Mouse (Mus musculus): ENCODE measurements around the gene Mei1. TPM values are rescaled to one million over a fixed set of nuclear protein-coding genes. Genes with fewer than 3 reads are reported as not detected.
"Not testable (repeated sequence)": the region's sequence is repeated elsewhere in the genome, so short reads cannot be mapped to it uniquely, and the experiment has no call there.

Mei1 gene
- polyA plus RNA-seq, 1 experiment from 2014 or later: not detected

- Histone ChIP-seq H3K27ac (no peak overlapping the region), H3K27me3 (peaks cover 14% of the 10 kb centered on the region), H3K9ac (no peak overlapping the region), H3K4me3 (no peak overlapping the region), H3K4me2 (no peak overlapping the region), H3K4me1 (no peaks in the 10 kb centered on the region), H3K9me3 (no peaks in the 10 kb centered on the region), H3K36me3 (no peaks in the 10 kb centered on the region)
- ATAC-seq (ENCODE audit: insufficient number of reproducible peaks, insufficient read depth, low FRiP score, low TSS enrichment, low read depth): no peak
- WGBS: 9% methylated on average over 10 of the region's 10 CpGs
Measured at GRCm38 (mm10) chr15:82087266-82087665, 17.5 kb downstream of the Mei1 start.

GRCm38 (mm10) chr15:82091061-82091460 is 21.3 kb downstream of the Mei1 start:
- H3K4me2 ChIP-seq: no peak overlapping the region
- no peak overlapping the region for H3K9ac ChIP-seq
- 75% methylated on average over 7 of the region's 7 CpGs for WGBS
- no peaks in the 10 kb centered on the region for H3K36me3 ChIP-seq
- H3K27me3 ChIP-seq: peaks cover 12% of the 10 kb centered on the region; the same call in 1 of the 2 replicates
- H3K4me1 ChIP-seq: no peaks in the 10 kb centered on the region
- no peak for ATAC-seq (ENCODE audit: insufficient number of reproducible peaks, insufficient read depth, low FRiP score, low TSS enrichment, low read depth)
- H3K4me3 ChIP-seq: no peak overlapping the region
- no peak overlapping the region for H3K27ac ChIP-seq
- H3K9me3 ChIP-seq: no peaks in the 10 kb centered on the region

GRCm38 (mm10) chr15:82106953-82107555 is 37.3 kb downstream of the Mei1 start:
- Histone ChIP-seq H3K4me2 (no peak overlapping the region), H3K36me3 (no peaks in the 10 kb centered on the region), H3K27ac (no peak overlapping the region), H3K9ac (no peak overlapping the region), H3K4me1 (no peaks in the 10 kb centered on the region), H3K9me3 (no peaks in the 10 kb centered on the region), H3K4me3 (no peak overlapping the region), H3K27me3 (no peaks in the 10 kb centered on the region)
- 19% methylated on average over 8 of the region's 8 CpGs for WGBS
- no peak for ATAC-seq (ENCODE audit: insufficient number of reproducible peaks, insufficient read depth, low FRiP score, low TSS enrichment, low read depth)

GRCm38 (mm10) chr15:82120544-82120943 is 50.7 kb downstream of the Mei1 start:
- H3K9me3 ChIP-seq: no peaks in the 10 kb centered on the region
- no peaks in the 10 kb centered on the region for H3K4me1 ChIP-seq
- no peak overlapping the region for H3K27ac ChIP-seq
- H3K36me3 ChIP-seq: no peaks in the 10 kb centered on the region
- whole genome bisulfite sequencing: 88% methylated on average over 8 of the region's 8 CpGs
- no peak for ATAC-seq (ENCODE audit: insufficient number of reproducible peaks, insufficient read depth, low FRiP score, low TSS enrichment, low read depth)
- no peaks in the 10 kb centered on the region for H3K27me3 ChIP-seq
- no peak overlapping the region for H3K4me2 ChIP-seq
- H3K9ac ChIP-seq: no peak overlapping the region
- no peak overlapping the region for H3K4me3 ChIP-seq

- not testable (repeated sequence) for H3K9ac ChIP-seq; ATAC-seq (ENCODE audit: insufficient number of reproducible peaks, insufficient read depth, low FRiP score, low TSS enrichment, low read depth); H3K27ac ChIP-seq; H3K27me3 ChIP-seq; H3K9me3 ChIP-seq; H3K4me3 ChIP-seq; H3K36me3 ChIP-seq
- Histone ChIP-seq H3K4me1 (peaks cover 19% of the 10 kb centered on the region), H3K4me2 (peak overlapping the region; percentile 80; the same call in 1 of the 2 replicates)
- WGBS: 76% methylated on average over 4 of the region's 4 CpGs
Measured at GRCm38 (mm10) chr15:82126690-82127089, 56.9 kb downstream of the Mei1 start.

- WGBS: under 1% methylated on average over 74 of the region's 74 CpGs
- Histone ChIP-seq H3K27me3 (no peaks in the 10 kb centered on the region), H3K27ac (peak within 1 kb of the TSS; percentile 81), H3K4me2 (peak within 1 kb of the TSS; percentile 80), H3K4me3 (peak within 1 kb of the TSS; percentile 77), H3K4me1 (peaks cover 19% of the 10 kb centered on the region), H3K36me3 (peaks cover 11% of the 10 kb centered on the region), H3K9me3 (no peaks in the 10 kb centered on the region), H3K9ac (peak within 1 kb of the TSS; percentile 83)
- peak; percentile 97 for ATAC-seq (ENCODE audit: insufficient number of reproducible peaks, insufficient read depth, low FRiP score, low TSS enrichment, low read depth)
Measured at GRCm38 (mm10) chr15:82127426-82128374, 57.9 kb downstream of the Mei1 start, which contains the start of gene Ccdc134. Ccdc134 (plus strand) TSS chr15:82127922.

GRCm38 (mm10) chr15:82128398-82128797 is 58.6 kb downstream of the Mei1 start:
- peak overlapping the region; percentile 83 for H3K9ac ChIP-seq
- no peaks in the 10 kb centered on the region for H3K9me3 ChIP-seq
- WGBS: 1% methylated on average over 5 of the region's 5 CpGs
- peaks cover 11% of the 10 kb centered on the region for H3K36me3 ChIP-seq
- ATAC-seq (ENCODE audit: insufficient number of reproducible peaks, insufficient read depth, low FRiP score, low TSS enrichment, low read depth): no peak
- H3K4me3 ChIP-seq: peak overlapping the region; percentile 77
- H3K4me1 ChIP-seq: peaks cover 19% of the 10 kb centered on the region
- peak overlapping the region; percentile 81 for H3K27ac ChIP-seq
- peak overlapping the region; percentile 80 for H3K4me2 ChIP-seq
- H3K27me3 ChIP-seq: no peaks in the 10 kb centered on the region

- 57% methylated on average over 7 of the region's 7 CpGs for WGBS
- peaks cover 17% of the 10 kb centered on the region for H3K36me3 ChIP-seq
Measured at GRCm38 (mm10) chr15:82130599-82130998, 60.8 kb downstream of the Mei1 start.

GRCm38 (mm10) chr15:82135372-82135771 is 65.6 kb downstream of the Mei1 start:
- H3K27ac ChIP-seq: no peak overlapping the region
- ATAC-seq (ENCODE audit: insufficient number of reproducible peaks, insufficient read depth, low FRiP score, low TSS enrichment, low read depth): peak; percentile 49; the same call in 1 of the 2 replicates
- no peaks in the 10 kb centered on the region for H3K27me3 ChIP-seq
- H3K4me1 ChIP-seq: no peaks in the 10 kb centered on the region
- H3K9me3 ChIP-seq: no peaks in the 10 kb centered on the region
- H3K9ac ChIP-seq: no peak overlapping the region
- H3K4me2 ChIP-seq: no peak overlapping the region
- H3K36me3 ChIP-seq: peaks cover 25% of the 10 kb centered on the region
- 84% methylated on average over 4 of the region's 4 CpGs for WGBS
- no peak overlapping the region for H3K4me3 ChIP-seq

More at GRCm38 (mm10) chr15:82130599-82130998, 60.8 kb downstream of the Mei1 start:
- Histone ChIP-seq H3K27ac (no peak overlapping the region), H3K4me3 (no peak overlapping the region), H3K9ac (0 out of 2 replicates have a peak overlapping the region, but pooled peaks have one; percentile 21), H3K4me1 (peaks cover 19% of the 10 kb centered on the region), H3K4me2 (no peak overlapping the region), H3K27me3 (no peaks in the 10 kb centered on the region), H3K9me3 (no peaks in the 10 kb centered on the region)
- ATAC-seq (ENCODE audit: insufficient number of reproducible peaks, insufficient read depth, low FRiP score, low TSS enrichment, low read depth): no peak

- Histone ChIP-seq H3K4me2 (no peak overlapping the region), H3K27me3 (no peaks in the 10 kb centered on the region), H3K4me3 (no peak overlapping the region), H3K4me1 (no peaks in the 10 kb centered on the region), H3K9ac (no peak overlapping the region), H3K36me3 (peaks cover 29% of the 10 kb centered on the region), H3K27ac (no peak overlapping the region), H3K9me3 (no peaks in the 10 kb centered on the region)
- 50% methylated on average over 4 of the region's 4 CpGs for WGBS
- no peak for ATAC-seq (ENCODE audit: insufficient number of reproducible peaks, insufficient read depth, low FRiP score, low TSS enrichment, low read depth)
Measured at GRCm38 (mm10) chr15:82138565-82138964, 68.8 kb downstream of the Mei1 start.

- H3K4me1 ChIP-seq: no peaks in the 10 kb centered on the region
- H3K9ac ChIP-seq: no peak overlapping the region
- H3K27ac ChIP-seq: no peak overlapping the region
- no peaks in the 10 kb centered on the region for H3K27me3 ChIP-seq
- no peaks in the 10 kb centered on the region for H3K9me3 ChIP-seq
- H3K4me3 ChIP-seq: no peak overlapping the region
- peaks cover 27% of the 10 kb centered on the region for H3K36me3 ChIP-seq
- WGBS: 92% methylated on average over 8 of the region's 8 CpGs
- no peak for ATAC-seq (ENCODE audit: insufficient number of reproducible peaks, insufficient read depth, low FRiP score, low TSS enrichment, low read depth)
- no peak overlapping the region for H3K4me2 ChIP-seq
Measured at GRCm38 (mm10) chr15:82139196-82139595, 69.4 kb downstream of the Mei1 start.

All from embryonic facial prominence, embryonic 13.5 days (tissue).